Mouse (Mus musculus) bone marrow, adult 2 months (tissue): ENCODE results near the gene Alg1.

Source experiments
- CTCF ChIP-seq: fragments of 200-500 bp; IDR thresholded peaks from 2 replicates; pipeline ENCODE4 v1.5.1; 2011; ENCODE audit warnings: low read length, control low read depth; ENCODE audit not compliant: control insufficient read depth, insufficient read depth
- POLR2A ChIP-seq: fragments of 200-500 bp; IDR thresholded peaks from 2 replicates; pipeline ENCODE4 v1.6.1; 2011; ENCODE audit warnings: low read depth, mild to moderate bottlenecking, control low read depth, low read length, borderline replicate concordance; ENCODE audit not compliant: control insufficient read depth

GRCm38 (mm10) chr16:5263156-5263555 lies 29.7 kb downstream of the Alg1 start:
- no peak for TF ChIP-seq CTCF
- TF ChIP-seq POLR2A, result no peak
